Mouse (Mus musculus) lung, embryonic 16.5 days (tissue): Measurements from ENCODE around the gene Ndufb4. TPM values are rescaled to one million over a fixed set of nuclear protein-coding genes. Genes with fewer than 3 reads are reported as not detected.

Source experiments
- ATAC-seq: fragments of 200-750 bp; cut with Nextera tagmentation; 2 replicates; pipeline ENCODE4 v1.8.0; 2017; ENCODE audit warnings: low read depth, mild to moderate bottlenecking, moderate library complexity
- H3K27ac ChIP-seq: fragments of 300-500 bp; sonication (generic); 2 replicates; pipeline ENCODE4 v1.5.1; 2014; ENCODE audit warnings: mild to moderate bottlenecking, control low read depth, low read length
- H3K27me3 ChIP-seq: fragments of 300-500 bp; sonication (generic); 2 replicates; pipeline ENCODE4 v1.6.1; 2014; ENCODE audit warnings: low read depth, low read length, mixed read lengths; ENCODE audit not compliant: control insufficient read depth, insufficient read depth
- H3K36me3 ChIP-seq: fragments of 300-500 bp; sonication (generic); 2 replicates; pipeline ENCODE4 v1.6.1; 2014; ENCODE audit warnings: low read length; ENCODE audit not compliant: control insufficient read depth, insufficient read depth
- H3K4me1 ChIP-seq: fragments of 300-500 bp; sonication (generic); replicated peaks from 2 replicates; pipeline ENCODE4 v1.6.1; 2014; ENCODE audit warnings: low read length, mixed read lengths; ENCODE audit not compliant: control insufficient read depth, insufficient read depth
- H3K4me2 ChIP-seq: fragments of 300-500 bp; sonication (generic); 2 replicates; pipeline ENCODE4 v1.6.1; 2014; ENCODE audit warnings: low read depth, low read length, control low read depth
- H3K4me3 ChIP-seq: fragments of 300-500 bp; sonication (generic); 2 replicates; pipeline ENCODE4 v1.5.1; 2014; ENCODE audit warnings: mild to moderate bottlenecking, low read length, control low read depth
- H3K9ac ChIP-seq: fragments of 300-500 bp; sonication (generic); 2 replicates; pipeline ENCODE4 v1.6.1; 2014; ENCODE audit warnings: low read length, control low read depth
- H3K9me3 ChIP-seq: fragments of 300-500 bp; sonication (generic); 2 replicates; pipeline ENCODE4 v1.6.1; 2016; ENCODE audit warnings: low read length; ENCODE audit not compliant: control insufficient read depth
- WGBS: fragments of 180-500 bp; shearing (Covaris S2); extraction: QIAGEN DNeasy Blood & Tissue Kit; methylation state at CpG from one replicate; pipeline ENCODE4 v1.1.7; 2014; 5-methylcytosine and 5-hydroxymethylcytosine counted together
- polyA plus RNA-seq: library from polyadenylated mRNA; unstranded; fragments of >200 nt; fragmentation: Nextera tagmentation; extraction: Ambion mirVana; gene quantifications from 2 replicates; pipeline ENCODE4 v1.2.1, GENCODE M21; 2015

Gene Ndufb4
- polyA plus RNA-seq, 1 experiment from 2014 or later, result 63.8 TPM

DNA sequence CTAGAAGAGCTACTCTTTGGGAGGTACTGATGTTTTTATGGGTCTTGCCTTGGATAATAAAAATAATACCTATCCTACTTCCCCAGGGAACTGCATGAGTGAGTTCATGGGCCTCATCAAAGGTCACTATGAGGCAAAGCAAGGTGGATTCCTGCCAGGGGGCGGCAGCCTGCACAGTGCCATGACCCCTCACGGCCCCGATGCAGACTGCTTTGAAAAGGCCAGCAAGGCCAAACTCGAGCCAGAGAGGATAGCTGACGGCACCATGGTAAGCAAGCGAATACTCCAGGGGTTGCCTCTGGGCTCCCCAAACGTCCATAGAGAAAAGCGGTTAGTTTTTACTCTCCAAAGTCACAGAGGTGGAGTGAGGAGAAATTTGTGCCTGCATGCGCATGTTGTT is 25.9 kb downstream of the Ndufb4 start:
- H3K4me3 ChIP-seq, result no peak overlapping the region
- no peak overlapping the region for H3K27ac ChIP-seq
- ATAC-seq, result no peak
- 70% methylated on average over 9 of the region's 9 CpGs for WGBS
- no peak overlapping the region for H3K4me2 ChIP-seq
- H3K9me3 ChIP-seq, result no peaks in the 10 kb centered on the region
- H3K9ac ChIP-seq, result no peak overlapping the region
- no peaks in the 10 kb centered on the region for H3K36me3 ChIP-seq
- no peaks in the 10 kb centered on the region for H3K4me1 ChIP-seq
- no peaks in the 10 kb centered on the region for H3K27me3 ChIP-seq

DNA sequence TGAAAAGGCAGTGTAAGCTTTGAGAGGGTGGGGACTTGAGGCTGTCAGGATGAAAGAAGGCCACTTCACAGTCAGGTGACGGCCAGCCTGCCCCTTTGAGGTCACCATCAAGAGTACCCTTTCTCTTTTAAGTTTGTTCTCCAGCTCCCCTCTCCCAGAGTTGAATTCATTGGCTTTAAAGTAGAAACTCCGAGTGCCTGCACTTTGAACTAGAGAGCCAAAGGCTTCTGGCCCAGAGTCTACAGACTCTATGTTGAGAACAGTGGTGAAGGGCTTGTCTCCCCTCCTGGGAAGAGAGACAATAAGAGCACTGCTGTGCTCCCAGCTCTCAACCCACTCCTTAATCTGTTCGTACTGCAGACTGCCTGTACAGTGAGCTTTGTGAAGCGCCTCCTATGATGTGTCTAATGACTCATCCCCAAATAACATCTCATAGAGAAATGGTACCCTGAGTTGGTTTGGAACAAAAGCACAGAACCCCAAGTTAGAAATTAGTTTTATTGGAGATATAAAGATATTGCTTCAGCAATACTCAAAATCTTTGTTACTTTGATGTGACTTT is 27.8 kb downstream of the Ndufb4 start:
- no peak overlapping the region for H3K4me3 ChIP-seq
- no peaks in the 10 kb centered on the region for H3K9me3 ChIP-seq
- no peak overlapping the region for H3K4me2 ChIP-seq
- 50% methylated on average over 4 of the region's 4 CpGs for WGBS
- no peaks in the 10 kb centered on the region for H3K4me1 ChIP-seq
- no peak overlapping the region for H3K9ac ChIP-seq
- H3K27me3 ChIP-seq, result no peaks in the 10 kb centered on the region
- no peaks in the 10 kb centered on the region for H3K36me3 ChIP-seq
- H3K27ac ChIP-seq, result no peak overlapping the region
- no peak for ATAC-seq

DNA sequence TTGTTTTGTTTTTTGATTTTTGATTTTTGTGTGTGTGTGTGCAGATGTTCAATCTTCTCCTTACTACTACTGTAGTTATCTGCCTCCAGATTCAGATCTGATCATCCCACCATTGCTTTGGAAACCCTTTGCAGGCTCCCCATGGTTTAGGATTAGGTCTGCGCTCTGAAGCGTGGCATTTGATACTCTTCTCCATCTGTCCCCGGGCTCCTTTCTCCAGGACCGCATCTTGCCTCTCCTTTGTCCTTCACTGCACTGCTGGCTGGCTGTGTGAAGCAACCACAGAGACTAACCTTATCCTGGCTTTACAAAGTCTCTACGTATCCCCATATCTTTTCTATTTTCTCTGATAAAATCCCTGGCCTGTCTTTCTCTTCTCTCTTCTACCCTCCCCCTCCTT is 31.3 kb downstream of the Ndufb4 start:
- Histone ChIP-seq H3K9ac (no peak overlapping the region), H3K4me3 (no peak overlapping the region), H3K4me1 (no peaks in the 10 kb centered on the region), H3K27ac (no peak overlapping the region), H3K36me3 (no peaks in the 10 kb centered on the region), H3K4me2 (no peak overlapping the region), H3K9me3 (no peaks in the 10 kb centered on the region), H3K27me3 (no peaks in the 10 kb centered on the region)
- no peak for ATAC-seq
- WGBS, result 73% methylated on average over 5 of the region's 5 CpGs

DNA sequence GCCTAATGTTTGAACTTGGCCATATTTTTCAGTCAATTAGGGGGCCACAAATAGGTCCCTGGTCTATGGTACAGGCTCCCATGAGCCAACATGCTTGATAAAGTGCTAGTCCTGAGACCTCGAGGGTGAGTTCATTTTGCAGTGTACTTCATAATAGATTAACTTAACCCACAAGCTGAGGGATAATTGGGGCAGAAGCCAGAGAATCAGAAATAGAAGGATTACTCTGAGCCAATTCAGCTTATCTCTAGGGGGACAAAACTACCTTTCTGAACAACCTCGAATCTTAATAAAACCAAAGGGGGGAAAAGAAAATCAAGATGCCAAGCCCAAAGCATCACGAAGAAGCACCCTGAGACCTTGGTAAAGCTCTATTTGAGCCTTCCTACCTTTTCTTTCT is 31.9 kb downstream of the Ndufb4 start:
- H3K9ac ChIP-seq, result no peak overlapping the region
- no peaks in the 10 kb centered on the region for H3K4me1 ChIP-seq
- H3K4me3 ChIP-seq, result no peak overlapping the region
- no peaks in the 10 kb centered on the region for H3K9me3 ChIP-seq
- no peak for ATAC-seq
- no peak overlapping the region for H3K27ac ChIP-seq
- H3K27me3 ChIP-seq, result no peaks in the 10 kb centered on the region
- H3K4me2 ChIP-seq, result no peak overlapping the region
- WGBS, result 72% methylated on average over 3 of the region's 3 CpGs
- H3K36me3 ChIP-seq, result no peaks in the 10 kb centered on the region

DNA sequence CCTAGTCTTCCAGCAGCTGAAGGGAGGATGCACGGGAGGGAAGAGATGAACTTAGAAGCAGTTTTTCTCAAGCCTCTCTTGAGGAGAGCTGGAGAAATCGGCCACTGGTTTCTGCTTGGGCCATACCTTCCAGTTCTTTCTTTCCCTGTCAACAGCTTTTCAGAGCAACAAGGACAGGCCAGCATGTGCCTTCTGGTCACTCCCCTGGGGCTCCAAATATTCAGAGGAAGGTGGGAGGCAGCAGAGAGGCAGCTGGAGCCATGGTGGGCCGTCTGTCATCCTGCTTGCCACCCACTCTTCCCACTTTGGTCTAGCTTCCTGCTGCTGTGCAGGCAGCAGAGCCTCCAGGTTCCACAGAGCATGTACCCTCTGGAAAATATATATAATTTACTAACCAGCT is 36.6 kb downstream of the Ndufb4 start:
- Histone ChIP-seq H3K27ac (no peak overlapping the region), H3K36me3 (no peaks in the 10 kb centered on the region)
- 38% methylated on average over 3 of the region's 3 CpGs for WGBS

DNA sequence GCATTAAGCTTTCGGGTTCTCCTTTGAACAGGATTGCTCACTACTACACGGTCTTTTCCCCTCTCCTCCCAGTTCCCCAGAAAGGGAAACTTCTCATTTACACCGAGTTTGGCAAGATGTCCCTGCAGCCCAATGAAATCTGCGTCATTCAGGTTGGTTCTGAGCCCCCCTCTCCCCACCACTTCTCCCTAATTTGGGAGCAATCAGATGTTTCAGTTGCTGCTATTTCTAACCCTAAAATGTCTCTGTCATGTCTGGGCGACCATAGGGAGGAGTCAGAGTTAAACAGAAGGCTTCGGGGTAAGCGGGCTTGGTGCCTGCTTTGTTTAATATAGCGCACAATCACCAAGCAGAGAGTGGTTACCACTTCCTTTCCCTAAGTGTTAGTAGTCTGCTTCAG is 38.1 kb downstream of the Ndufb4 start:
- no peak overlapping the region for H3K4me3 ChIP-seq
- no peak for ATAC-seq
- no peak overlapping the region for H3K27ac ChIP-seq
- no peaks in the 10 kb centered on the region for H3K9me3 ChIP-seq
- 61% methylated on average over 8 of the region's 8 CpGs for WGBS
- H3K4me1 ChIP-seq, result no peaks in the 10 kb centered on the region
- no peak overlapping the region for H3K9ac ChIP-seq
- H3K36me3 ChIP-seq, result no peaks in the 10 kb centered on the region
- no peaks in the 10 kb centered on the region for H3K27me3 ChIP-seq
- no peak overlapping the region for H3K4me2 ChIP-seq

More for the DNA sequence above, 36.6 kb downstream of the Ndufb4 start:
- Histone ChIP-seq H3K4me3 (no peak overlapping the region), H3K9me3 (no peaks in the 10 kb centered on the region), H3K4me1 (no peaks in the 10 kb centered on the region), H3K27me3 (no peaks in the 10 kb centered on the region), H3K4me2 (no peak overlapping the region), H3K9ac (no peak overlapping the region)
- no peak for ATAC-seq

DNA sequence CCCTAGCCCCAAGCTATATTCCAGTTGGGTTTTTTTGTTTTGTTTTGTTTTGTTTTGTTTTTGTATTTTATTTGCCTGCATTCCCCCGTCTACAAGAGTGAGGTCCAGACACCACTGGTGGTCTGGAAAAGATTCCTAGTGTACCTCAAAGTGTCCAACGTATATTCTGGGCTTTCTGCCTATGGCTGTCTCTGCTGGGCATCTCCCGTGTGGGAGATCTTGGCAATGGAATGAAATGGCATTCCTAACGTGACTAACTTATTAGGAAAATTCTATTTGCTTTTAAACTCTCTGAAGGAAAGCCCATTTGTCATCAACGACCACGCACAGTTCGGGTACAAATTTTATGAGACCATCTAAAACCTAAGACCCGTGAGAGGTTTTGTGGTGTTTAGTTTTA is 38.8 kb downstream of the Ndufb4 start:
- H3K27ac ChIP-seq, result no peak overlapping the region
- no peak overlapping the region for H3K4me3 ChIP-seq
- no peaks in the 10 kb centered on the region for H3K9me3 ChIP-seq
- H3K36me3 ChIP-seq, result no peaks in the 10 kb centered on the region
- no peak overlapping the region for H3K9ac ChIP-seq
- no peak overlapping the region for H3K4me2 ChIP-seq
- WGBS, result 50% methylated on average over 8 of the region's 8 CpGs
- no peak for ATAC-seq
- H3K27me3 ChIP-seq, result no peaks in the 10 kb centered on the region
- H3K4me1 ChIP-seq, result no peaks in the 10 kb centered on the region

DNA sequence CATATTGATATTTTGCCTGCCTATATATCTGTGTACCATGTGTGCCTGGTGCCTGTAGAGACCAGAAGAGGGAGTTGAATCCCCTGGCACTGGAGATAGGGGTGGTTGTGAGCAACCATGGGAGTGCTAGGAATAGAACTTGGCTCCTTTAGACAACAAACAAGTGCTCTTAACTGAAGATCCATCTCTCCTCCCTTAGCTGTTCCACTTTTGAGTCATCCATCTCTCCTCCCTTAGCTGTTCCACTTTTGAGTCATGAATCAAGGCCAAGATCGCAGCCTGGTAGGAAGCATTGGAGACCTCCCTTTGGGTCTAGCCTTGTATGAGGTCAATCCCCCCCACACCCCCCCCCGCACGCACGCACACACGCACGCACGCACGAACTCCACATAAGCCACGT is 39.7 kb downstream of the Ndufb4 start:
- Histone ChIP-seq H3K9me3 (no peaks in the 10 kb centered on the region), H3K9ac (no peak overlapping the region)
- ATAC-seq, result no peak

DNA sequence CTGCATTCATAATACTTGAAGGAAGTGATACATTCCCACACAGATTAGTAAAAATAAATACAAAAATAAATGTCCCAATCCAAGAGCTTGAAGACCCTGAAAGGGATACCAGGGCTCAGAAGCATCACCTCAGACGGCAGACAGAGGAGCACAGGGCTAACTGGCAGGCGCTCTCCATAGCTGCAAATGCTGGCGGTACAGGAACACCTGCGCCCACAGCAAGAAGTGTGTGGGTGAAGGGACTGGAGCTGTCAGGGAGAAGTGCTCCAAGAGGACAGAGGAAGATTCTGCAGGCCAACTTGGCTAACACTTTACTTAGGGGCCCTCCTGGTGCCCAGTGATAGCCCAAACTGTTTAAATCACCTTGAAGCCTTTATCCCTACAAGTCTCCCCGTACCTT is 42.2 kb downstream of the Ndufb4 start:
- WGBS, result 83% methylated on average over 5 of the region's 5 CpGs
- H3K27me3 ChIP-seq, result no peaks in the 10 kb centered on the region
- ATAC-seq, result no peak
- no peak overlapping the region for H3K4me3 ChIP-seq
- no peak overlapping the region for H3K9ac ChIP-seq
- no peaks in the 10 kb centered on the region for H3K36me3 ChIP-seq
- no peaks in the 10 kb centered on the region for H3K9me3 ChIP-seq
- H3K4me2 ChIP-seq, result no peak overlapping the region
- H3K4me1 ChIP-seq, result no peaks in the 10 kb centered on the region
- no peak overlapping the region for H3K27ac ChIP-seq

More for the DNA sequence above, 39.7 kb downstream of the Ndufb4 start:
- 87% methylated on average over 9 of the region's 9 CpGs for WGBS
- no peaks in the 10 kb centered on the region for H3K4me1 ChIP-seq
- no peak overlapping the region for H3K27ac ChIP-seq
- H3K4me3 ChIP-seq, result no peak overlapping the region
- no peaks in the 10 kb centered on the region for H3K36me3 ChIP-seq
- no peak overlapping the region for H3K4me2 ChIP-seq
- no peaks in the 10 kb centered on the region for H3K27me3 ChIP-seq

DNA sequence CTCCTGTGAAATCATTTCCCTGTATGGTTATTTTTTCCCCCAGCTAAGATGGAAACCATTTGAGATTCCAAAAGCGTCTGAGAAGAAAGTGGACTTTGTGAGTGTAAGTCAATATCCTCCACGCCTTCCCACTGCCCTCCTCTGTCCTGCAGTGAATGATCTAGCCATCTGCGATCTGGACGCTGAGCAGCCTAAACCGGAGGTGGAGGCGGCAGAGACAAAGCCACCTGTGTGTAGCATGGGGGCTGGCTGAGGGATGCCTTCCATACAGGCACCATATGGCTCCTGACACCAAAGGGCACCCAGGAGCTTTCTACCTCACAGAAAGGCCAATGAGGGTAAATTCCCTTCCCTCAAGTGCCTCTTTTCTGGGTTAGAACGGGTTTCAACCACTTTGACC is 43.2 kb downstream of the Ndufb4 start:
- H3K27ac ChIP-seq, result no peak overlapping the region
- no peak overlapping the region for H3K4me3 ChIP-seq
- H3K4me1 ChIP-seq, result no peaks in the 10 kb centered on the region
- H3K9ac ChIP-seq, result no peak overlapping the region
- ATAC-seq, result no peak
- no peak overlapping the region for H3K4me2 ChIP-seq
- no peaks in the 10 kb centered on the region for H3K9me3 ChIP-seq
- 56% methylated on average over 7 of the region's 7 CpGs for WGBS
- no peaks in the 10 kb centered on the region for H3K27me3 ChIP-seq
- no peaks in the 10 kb centered on the region for H3K36me3 ChIP-seq
